Comparison of ENCODE assay signal across 8 mouse cellular contexts in genomic region chr4:138464667-138465353, GRCm38 (mm10). TPM values are rescaled to one million over a fixed set of nuclear protein-coding genes. Genes with fewer than 3 reads are reported as not detected.
DNase-seq lines count a peak whose midpoint lies in the region; ATAC-seq and TF ChIP-seq lines count a peak whose summit lies in the region.

No protein-coding gene starts in this region.

- POLR2A ChIA-PET in Patski (lab: Charles Lee): interaction anchor here (0.6 to 1.0 kb wide), 2 partner anchors 9 to 50 kb away, joined by 3 to 5 read pairs; no protein-coding TSS in a partner anchor

- H3K4me3 ChIP-seq in forebrain, embryonic 11.5 days (ENCODE audit: low read depth, low read length): peak overlapping the region; percentile 15; the same call in 1 of the 2 replicates
- H3K4me3 ChIP-seq in heart, postnatal 0 days (ENCODE audit: low read depth, low read length): peak overlapping the region; percentile 6; the same call in 1 of the 2 replicates
- peak overlapping the region; percentile 8; the same call in 1 of the 2 replicates for H3K4me3 ChIP-seq in stomach, embryonic 14.5 days (ENCODE audit: low read depth, low read length)

- no peak for TF ChIP-seq CTCF in Patski (IDR thresholded peaks at IDR 0.05)
- no peak for TF ChIP-seq CTCF in heart, postnatal 0 days (IDR thresholded peaks at IDR 0.05; ENCODE audit: low read depth)

- H3K36me3 ChIP-seq in forebrain, embryonic 11.5 days (ENCODE audit: control insufficient read depth, insufficient read depth, low read length): no peaks in the 10 kb centered on the region
- no peaks in the 10 kb centered on the region for H3K36me3 ChIP-seq in heart, postnatal 0 days (replicated peaks; ENCODE audit: control insufficient read depth, insufficient read depth, low read length)
- no peaks in the 10 kb centered on the region for H3K36me3 ChIP-seq in stomach, embryonic 14.5 days (ENCODE audit: control insufficient read depth, insufficient read depth, low read length)

- no peaks in the 10 kb centered on the region for H3K27me3 ChIP-seq in Patski
- peaks cover 9% of the 10 kb centered on the region for H3K27me3 ChIP-seq in forebrain, embryonic 11.5 days (ENCODE audit: control insufficient read depth, insufficient read depth, low read length)
- peaks cover 29% of the 10 kb centered on the region for H3K27me3 ChIP-seq in heart, postnatal 0 days (ENCODE audit: control insufficient read depth, insufficient read depth, low read length)
- no peaks in the 10 kb centered on the region for H3K27me3 ChIP-seq in stomach, embryonic 14.5 days (ENCODE audit: control insufficient read depth, insufficient read depth, low read length)

- H3K4me1 ChIP-seq in forebrain, embryonic 11.5 days (replicated peaks; ENCODE audit: control insufficient read depth, insufficient read depth, low read length): peaks cover 21% of the 10 kb centered on the region
- peaks cover 26% of the 10 kb centered on the region for H3K4me1 ChIP-seq in heart, postnatal 0 days (ENCODE audit: control insufficient read depth, insufficient read depth)
- peaks cover 40% of the 10 kb centered on the region for H3K4me1 ChIP-seq in stomach, embryonic 14.5 days (ENCODE audit: control insufficient read depth, insufficient read depth, low read length)

- H3K9ac ChIP-seq in forebrain, embryonic 11.5 days (ENCODE audit: low read length): peak overlapping the region; percentile 24; the same call in 1 of the 2 replicates
- no peak overlapping the region for H3K9ac ChIP-seq in heart, postnatal 0 days (replicated peaks; ENCODE audit: low read depth, low read length)
- no peak overlapping the region for H3K9ac ChIP-seq in stomach, embryonic 14.5 days (replicated peaks; ENCODE audit: low read depth, low read length)

- ATAC-seq in Patski: peak; percentile 65
- ATAC-seq in forebrain, embryonic 11.5 days (replicated peaks; ENCODE audit: low FRiP score): peak; percentile 73
- peak; percentile 49; the same call in 1 of the 2 replicates for ATAC-seq in heart, postnatal 0 days (ENCODE audit: insufficient read depth, low read depth)
- peak; percentile 66 for ATAC-seq in stomach, embryonic 14.5 days (ENCODE audit: insufficient number of reproducible peaks, insufficient read depth, low FRiP score, low read depth)

- CTCF ChIA-PET in Patski (lab: Charles Lee): interaction anchor here (1.1 to 1.8 kb wide), 2 partner anchors 28 to 97 kb away, joined by 3 to 10 read pairs; no protein-coding TSS in a partner anchor

- H3K4me2 ChIP-seq in forebrain, embryonic 11.5 days (ENCODE audit: low read depth, low read length, severe bottlenecking): peak overlapping the region; percentile 34; the same call in 1 of the 2 replicates
- peak overlapping the region; percentile 47 for H3K4me2 ChIP-seq in heart, postnatal 0 days (ENCODE audit: low read depth, low read length)
- peak overlapping the region; percentile 37 for H3K4me2 ChIP-seq in stomach, embryonic 14.5 days (replicated peaks; ENCODE audit: low read depth, low read length)

- WGBS in forebrain, embryonic 11.5 days: 3% methylated on average over 17 of the region's 22 CpGs
- WGBS in heart, postnatal 0 days: 4% methylated on average over 17 of the region's 22 CpGs
- WGBS in stomach, embryonic 14.5 days: 2% methylated on average over 17 of the region's 22 CpGs

- H3K27ac ChIP-seq in forebrain, embryonic 11.5 days (ENCODE audit: low read depth, low read length): no peak overlapping the region
- no peak overlapping the region for H3K27ac ChIP-seq in heart, postnatal 0 days (ENCODE audit: low read depth)
- H3K27ac ChIP-seq in stomach, embryonic 14.5 days (ENCODE audit: low read length): peak overlapping the region; percentile 98

- peak; percentile 27 to 30 for DNase-seq in B cell, adult 2 months
- peak; percentile 97 for DNase-seq in Patski (ENCODE audit: low read depth, low spot score)
- peak; percentile 81 for DNase-seq in forebrain, embryonic 11.5 days (ENCODE audit: low spot score)
- peak; percentile 29 for DNase-seq in heart, postnatal 0 days (ENCODE audit: low spot score)
- DNase-seq in kidney, postnatal 10 days: peak; percentile 95
- DNase-seq in lung, postnatal 36 days: peak; percentile 74
- no peak for DNase-seq in spleen, adult 12 weeks (ENCODE audit: low spot score)

- TF ChIP-seq EP300 in heart, postnatal 0 days (IDR thresholded peaks at IDR 0.05; ENCODE audit: low read depth): no peak

- H3K9me3 ChIP-seq in forebrain, embryonic 11.5 days (ENCODE audit: control insufficient read depth, low read length): no peaks in the 10 kb centered on the region
- no peaks in the 10 kb centered on the region for H3K9me3 ChIP-seq in heart, postnatal 0 days (replicated peaks; ENCODE audit: control insufficient read depth, low read length)
- no peaks in the 10 kb centered on the region for H3K9me3 ChIP-seq in stomach, embryonic 14.5 days (ENCODE audit: control insufficient read depth, low read depth, low read length)

- in situ Hi-C loops in Patski (cut with MboI; ENCODE audit: low pct_unique_long_range_greater_than_20kb): loop anchor here (5.0 kb wide), 1 partner anchor 42 kb away; no protein-coding TSS in a partner anchor

RNA-seq across cellular contexts. Expression of gene Camk2n1, which starts 10.7 kb away (rescaled TPM):
- polyA plus RNA-seq in Patski (2021): 21.9 TPM
- polyA plus RNA-seq in forebrain, embryonic 11.5 days (2014; fragmentation: Nextera tagmentation; extraction: Ambion mirVana): 2.2 and 2.5 TPM in 2 replicates
- 0.15 and 5.1 TPM in 2 replicates for total RNA-seq in heart, postnatal 0 days (2014; rRNA removed; ENCODE audit: low replicate concordance)
- 1.6 and 1.8 TPM in 2 replicates for polyA plus RNA-seq in heart, postnatal 0 days (2015; fragmentation: Nextera tagmentation; extraction: Ambion mirVana)
- 4.0 and 5.1 TPM in 2 replicates for polyA plus RNA-seq in stomach, embryonic 14.5 days (2014; fragmentation: Nextera tagmentation; extraction: Ambion mirVana)

RNA-seq across cellular contexts. Expression of gene Mul1, which starts 30.3 kb away (rescaled TPM):
- 24.3 TPM for polyA plus RNA-seq in Patski (2021)
- 18.6 and 21.1 TPM in 2 replicates for polyA plus RNA-seq in forebrain, embryonic 11.5 days (2014; fragmentation: Nextera tagmentation; extraction: Ambion mirVana)
- 40.6 and 43.0 TPM in 2 replicates for total RNA-seq in heart, postnatal 0 days (2014; rRNA removed; ENCODE audit: low replicate concordance)
- 28.9 and 30.0 TPM in 2 replicates for polyA plus RNA-seq in heart, postnatal 0 days (2015; fragmentation: Nextera tagmentation; extraction: Ambion mirVana)
- 17.6 and 19.4 TPM in 2 replicates for polyA plus RNA-seq in stomach, embryonic 14.5 days (2014; fragmentation: Nextera tagmentation; extraction: Ambion mirVana)
